Mouse (Mus musculus) heart, postnatal 0 days (tissue): Measurements from ENCODE around the gene Styx. TPM values are rescaled to one million over a fixed set of nuclear protein-coding genes. Genes with fewer than 3 reads are reported as not detected.

Experiments used
- ATAC-seq: fragments of 200-750 bp; cut with Nextera tagmentation; 2 replicates; pipeline ENCODE4 v1.8.0; 2017; ENCODE audit warnings: low read depth, moderate number of reproducible peaks, moderate library complexity; ENCODE audit not compliant: insufficient read depth
- DNase-seq: peaks from one replicate; pipeline ENCODE4 v3.0.0-alpha.2; 2016; ENCODE audit warnings: low spot score
- H3K27ac ChIP-seq: fragments of 300-500 bp; sonication (generic); 2 replicates; pipeline ENCODE4 v1.5.1; 2014; ENCODE audit warnings: low read depth, mild to moderate bottlenecking
- H3K27me3 ChIP-seq: fragments of 300-500 bp; sonication (generic); 2 replicates; pipeline ENCODE4 v1.6.1; 2014; ENCODE audit warnings: low read length, mixed read lengths; ENCODE audit not compliant: control insufficient read depth, insufficient read depth
- H3K36me3 ChIP-seq: fragments of 300-500 bp; sonication (generic); replicated peaks from 2 replicates; pipeline ENCODE4 v1.6.1; 2014; ENCODE audit warnings: low read length, mixed read lengths; ENCODE audit not compliant: control insufficient read depth, insufficient read depth
- H3K4me1 ChIP-seq: fragments of 300-500 bp; sonication (generic); 2 replicates; pipeline ENCODE4 v1.6.1; 2014; ENCODE audit warnings: antibody characterized with exemption; ENCODE audit not compliant: control insufficient read depth, insufficient read depth
- H3K4me2 ChIP-seq: fragments of 300-500 bp; sonication (generic); 2 replicates; pipeline ENCODE4 v1.6.1; 2014; ENCODE audit warnings: low read depth, mild to moderate bottlenecking, low read length, moderate library complexity
- H3K4me3 ChIP-seq: fragments of 300-500 bp; sonication (generic); 2 replicates; pipeline ENCODE4 v1.5.1; 2014; ENCODE audit warnings: low read depth, low read length
- H3K9ac ChIP-seq: fragments of 300-500 bp; sonication (generic); replicated peaks from 2 replicates; pipeline ENCODE4 v1.6.1; 2014; ENCODE audit warnings: low read depth, low read length, mixed read lengths
- H3K9me3 ChIP-seq: fragments of 300-500 bp; sonication (generic); replicated peaks from 2 replicates; pipeline ENCODE4 v1.6.1; 2016; ENCODE audit warnings: low read length; ENCODE audit not compliant: control insufficient read depth
- CTCF ChIP-seq: IDR thresholded peaks from 2 replicates; pipeline ENCODE4 v1.5.1; 2016; ENCODE audit warnings: antibody characterized with exemption, control low read depth, low read depth
- EP300 ChIP-seq: IDR thresholded peaks from 2 replicates; pipeline ENCODE4 v1.6.1; 2016; ENCODE audit warnings: antibody characterized with exemption, low read depth
- WGBS: fragments of 180-500 bp; shearing (Covaris S2); extraction: QIAGEN DNeasy Blood & Tissue Kit; methylation state at CpG from one replicate; pipeline ENCODE4 v1.1.7; 2014; 5-methylcytosine and 5-hydroxymethylcytosine counted together
- polyA plus RNA-seq: library from polyadenylated mRNA; unstranded; fragments of >200 nt; fragmentation: Nextera tagmentation; extraction: Ambion mirVana; gene quantifications from 2 replicates; pipeline ENCODE4 v1.2.1, GENCODE M21; 2015
- total RNA-seq: library from RNA; depleted of rRNA; stranded (reverse); fragments of >200 nt; gene quantifications from 2 replicates; pipeline ENCODE4 v1.2.3, GENCODE M21; 2014; ENCODE audit warnings: low replicate concordance; rRNA removed

Gene Styx
- total RNA-seq (11.9 and 22.2 TPM in 2 replicates), polyA plus RNA-seq (69.0 and 69.9 TPM in 2 replicates)

DNA sequence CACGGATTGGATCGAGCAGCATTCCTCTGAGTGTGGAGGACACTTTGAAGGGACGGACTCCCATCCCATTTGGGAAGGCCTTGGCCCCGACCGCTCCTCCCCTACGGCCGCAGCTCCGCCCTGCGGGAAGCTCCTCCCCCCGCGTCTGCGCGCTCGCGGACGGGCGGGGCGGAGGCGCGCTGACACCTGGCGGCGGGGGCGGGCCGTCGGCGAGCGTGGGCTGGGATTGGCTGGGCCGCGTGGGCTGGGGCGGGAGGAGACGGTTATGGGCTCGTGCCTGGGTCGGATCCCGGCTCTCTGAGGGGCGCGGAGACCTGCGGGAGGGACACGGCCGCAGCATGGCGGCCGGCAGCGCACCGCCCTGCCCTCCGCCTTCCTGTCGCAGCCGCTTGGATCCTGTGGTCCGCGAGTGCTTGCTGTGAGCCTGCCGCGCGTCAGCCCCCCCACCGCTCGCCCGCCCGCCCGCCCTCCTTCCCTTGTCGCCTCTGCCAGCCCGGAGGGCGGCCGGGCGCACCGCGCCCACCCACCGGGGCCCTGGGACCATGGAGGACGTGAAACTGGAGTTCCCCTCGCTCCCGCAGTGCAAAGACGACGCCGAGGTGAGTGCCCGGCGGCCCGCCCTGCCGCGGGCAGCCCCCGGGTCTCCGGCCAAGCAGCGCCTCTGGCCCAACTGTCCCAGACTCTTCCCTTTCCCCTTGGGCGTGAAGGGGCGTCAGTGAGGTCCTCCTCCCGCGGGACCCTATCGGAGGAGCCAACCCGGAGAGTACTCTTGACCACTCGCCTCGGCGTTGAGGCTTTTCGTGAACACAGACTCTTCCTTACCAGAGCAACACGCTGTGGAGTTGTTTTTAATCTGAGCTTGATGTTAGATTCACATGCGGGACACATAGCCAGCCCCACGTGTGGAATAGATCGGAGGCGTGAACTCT lies at the start of gene Styx:
Gene Styx (plus strand): TSS at position 163 of the 929 bp plus-strand sequence.
- DNase-seq, result peak; percentile 93
- H3K9ac ChIP-seq, result peak within 1 kb of the TSS; percentile 74
- peaks cover 28% of the 10 kb centered on the region for H3K36me3 ChIP-seq
- no peaks in the 10 kb centered on the region for H3K27me3 ChIP-seq
- H3K9me3 ChIP-seq, result no peaks in the 10 kb centered on the region
- H3K4me3 ChIP-seq, result peak within 1 kb of the TSS; percentile 68
- WGBS, result under 1% methylated on average over 71 of the region's 93 CpGs
- TF ChIP-seq EP300 (no peak), CTCF (no peak)
- peaks cover 12% of the 10 kb centered on the region for H3K4me1 ChIP-seq
- H3K27ac ChIP-seq, result peak within 1 kb of the TSS; percentile 84
- ATAC-seq, result peak; percentile 97
- peak within 1 kb of the TSS; percentile 72 for H3K4me2 ChIP-seq

DNA sequence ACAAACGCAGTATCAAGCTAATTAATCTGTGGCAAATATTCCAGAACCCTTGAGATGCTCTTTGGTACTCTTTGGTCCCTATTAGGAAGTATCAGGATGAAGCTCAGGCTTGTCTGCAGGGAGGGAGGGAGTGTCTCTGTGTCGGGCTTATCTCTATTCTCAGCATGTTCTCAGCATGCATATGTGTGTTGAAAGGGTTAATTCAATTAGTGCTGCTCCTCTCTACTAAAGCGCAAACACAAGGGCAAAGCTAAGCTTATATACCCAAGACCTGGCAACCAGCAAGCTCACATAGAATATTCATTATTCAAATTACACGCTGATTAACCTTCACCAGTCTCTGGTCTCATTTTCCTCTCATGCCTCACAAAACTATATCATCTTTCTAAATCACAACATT lies 47.0 kb upstream of the Styx start:
- no peaks in the 10 kb centered on the region for H3K4me1 ChIP-seq
- no peak overlapping the region for H3K9ac ChIP-seq
- no peak for TF ChIP-seq EP300
- no peak for TF ChIP-seq CTCF
- no peak for ATAC-seq
- WGBS, result 60% methylated on average over 4 of the region's 4 CpGs
- no peak overlapping the region for H3K4me3 ChIP-seq
- H3K36me3 ChIP-seq, result peaks cover 48% of the 10 kb centered on the region
- no peaks in the 10 kb centered on the region for H3K9me3 ChIP-seq
- H3K27me3 ChIP-seq, result no peaks in the 10 kb centered on the region
- no peak for DNase-seq
- no peak overlapping the region for H3K27ac ChIP-seq
- no peak overlapping the region for H3K4me2 ChIP-seq

DNA sequence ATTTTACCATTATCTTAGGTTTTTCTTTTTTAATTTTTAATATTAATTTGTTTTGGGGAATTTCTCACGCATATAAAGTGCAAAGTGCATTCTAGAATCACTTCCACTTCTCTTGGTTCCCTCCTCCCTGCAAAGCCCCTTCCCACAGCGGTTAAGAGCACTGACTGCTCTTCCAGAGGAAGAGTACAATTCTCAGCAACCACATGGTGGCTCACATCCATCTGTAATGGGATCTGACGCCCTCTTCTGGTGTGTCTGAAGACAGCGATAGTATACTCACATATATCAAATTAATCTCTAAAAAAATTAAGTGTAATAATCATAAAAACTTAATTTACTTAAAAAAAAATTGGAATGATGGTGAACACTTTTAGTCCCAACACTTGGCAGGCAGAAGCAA lies 46.5 kb upstream of the Styx start:
- DNase-seq (no peak), ATAC-seq (no peak)
- no peak overlapping the region for H3K4me2 ChIP-seq
- no peaks in the 10 kb centered on the region for H3K27me3 ChIP-seq
- H3K27ac ChIP-seq, result no peak overlapping the region
- peaks cover 44% of the 10 kb centered on the region for H3K36me3 ChIP-seq
- TF ChIP-seq EP300 (no peak), CTCF (no peak)
- H3K4me1 ChIP-seq, result no peaks in the 10 kb centered on the region
- H3K9me3 ChIP-seq, result no peaks in the 10 kb centered on the region
- H3K9ac ChIP-seq, result no peak overlapping the region
- WGBS, result 81% methylated on average over 4 of the region's 4 CpGs
- no peak overlapping the region for H3K4me3 ChIP-seq

DNA sequence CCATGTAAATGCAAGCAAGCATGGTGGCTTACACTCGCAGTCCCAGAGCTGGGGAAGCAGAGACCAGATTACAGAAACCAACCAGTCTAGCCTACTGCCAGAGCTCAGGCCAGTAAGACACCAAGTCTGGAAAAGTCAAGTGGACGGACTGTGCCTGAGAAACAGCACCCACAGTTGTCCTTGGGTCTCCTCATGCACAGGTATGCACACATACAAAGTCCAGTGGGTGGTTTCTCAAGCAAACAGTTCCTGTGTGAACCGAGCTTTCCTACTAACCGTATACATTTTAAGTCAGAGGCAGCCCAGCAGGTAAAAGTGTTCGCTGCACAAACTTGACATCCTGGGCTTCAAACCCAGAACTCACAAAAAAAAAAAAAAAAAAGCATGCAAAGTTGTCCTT lies 45.0 kb upstream of the Styx start:
- TF ChIP-seq EP300 (no peak), CTCF (no peak)
- no peak overlapping the region for H3K4me2 ChIP-seq
- no peak overlapping the region for H3K9ac ChIP-seq
- no peak overlapping the region for H3K4me3 ChIP-seq
- no peak for ATAC-seq
- WGBS, result 90% methylated on average over 5 of the region's 5 CpGs
- DNase-seq, result no peak
- no peaks in the 10 kb centered on the region for H3K9me3 ChIP-seq
- peaks cover 9% of the 10 kb centered on the region; the same call in 1 of the 2 replicates for H3K4me1 ChIP-seq
- no peak overlapping the region for H3K27ac ChIP-seq
- peaks cover 29% of the 10 kb centered on the region for H3K36me3 ChIP-seq
- no peaks in the 10 kb centered on the region for H3K27me3 ChIP-seq

DNA sequence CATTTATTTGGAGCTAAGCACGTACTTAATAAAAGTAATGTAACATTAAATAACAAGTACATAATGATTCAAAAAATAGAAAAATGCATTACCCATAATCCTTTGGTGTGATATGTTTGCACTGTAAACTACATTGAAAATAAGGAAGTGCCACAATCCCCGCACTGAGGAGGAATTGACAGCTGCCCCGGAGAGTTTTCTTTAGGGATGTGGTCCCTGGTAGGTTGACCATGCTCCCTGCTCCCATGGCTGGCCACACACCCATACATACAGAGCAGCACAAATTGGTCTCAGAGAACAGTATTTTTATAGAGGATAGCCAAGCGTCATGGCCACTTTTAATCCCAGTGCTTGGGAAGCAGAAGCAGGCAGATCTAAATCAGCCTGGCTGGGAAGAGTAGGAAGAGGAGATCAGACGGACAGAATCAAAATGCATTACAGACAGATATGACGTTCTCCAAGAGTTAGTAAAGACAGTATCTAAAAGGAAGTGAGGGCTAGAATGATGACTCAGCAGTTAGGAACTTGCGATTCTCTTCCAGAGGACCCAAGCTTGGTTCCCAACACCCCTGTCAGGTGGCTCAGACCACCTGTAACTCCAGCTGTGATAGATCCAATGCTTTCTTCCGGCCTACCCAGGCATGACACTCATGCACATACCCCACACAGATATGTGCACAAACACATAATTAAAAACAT lies 43.1 kb upstream of the Styx start:
- H3K27me3 ChIP-seq, result no peaks in the 10 kb centered on the region
- H3K4me3 ChIP-seq, result no peak overlapping the region
- no peaks in the 10 kb centered on the region for H3K9me3 ChIP-seq
- no peak overlapping the region for H3K4me2 ChIP-seq
- WGBS, result 79% methylated on average over 8 of the region's 8 CpGs
- TF ChIP-seq EP300, result no peak
- no peak for TF ChIP-seq CTCF
- DNase-seq, result no peak
- H3K36me3 ChIP-seq, result peaks cover 17% of the 10 kb centered on the region
- no peak for ATAC-seq
- H3K9ac ChIP-seq, result no peak overlapping the region
- H3K4me1 ChIP-seq, result peaks cover 9% of the 10 kb centered on the region; the same call in 1 of the 2 replicates
- no peak overlapping the region for H3K27ac ChIP-seq
